27 mouse cellular contexts compared by ENCODE assay signal in genomic region chr9:40166446-40166845, GRCm38 (mm10). TPM values are rescaled to one million over a fixed set of nuclear protein-coding genes. Genes with fewer than 3 reads are reported as not detected.
DNase-seq lines count a peak whose midpoint lies in the region; ATAC-seq lines count a peak whose summit lies in the region.
"Had no signal": no experiment of that assay in that cellular context is flagged by ENCODE, and none has a peak within 500 bp of the region (broad histone marks: within the 10 kb centered on the region; RNA-seq: fewer than 3 reads in every experiment).

No protein-coding gene starts in this region.

- H3K4me2 ChIP-seq in liver, embryonic 11.5 days, result no peak overlapping the region
- H3K4me2 ChIP-seq: embryonic facial prominence, embryonic 15.5 days; midbrain, embryonic 11.5 days had no signal

- WGBS in liver, embryonic 11.5 days, result 82% methylated on average over 1 of the region's 1 CpGs

- H3K9me3 ChIP-seq in liver, embryonic 11.5 days (ENCODE audit: control insufficient read depth, low read length), result no peaks in the 10 kb centered on the region
- H3K9me3 ChIP-seq: embryonic facial prominence, embryonic 15.5 days; forebrain, embryonic 10.5 days; heart, embryonic 10.5 days had no signal

- peak; percentile 17 to 44 for DNase-seq in cerebellum, postnatal 14 days
- no peak for DNase-seq in cerebellum, postnatal 25 days
- peak; percentile 36 to 41 for DNase-seq in heart, postnatal 10 days
- no peak for DNase-seq in heart, adult 11 months
- DNase-seq in lung, postnatal 10 days, result peak; percentile 14
- DNase-seq in lung, adult 18-20 months, result no peak
- no peak for DNase-seq in ovary, adult 18-20 months (ENCODE audit: low spot score)
- no peak for DNase-seq in liver, embryonic 11.5 days (ENCODE audit: low spot score)
- DNase-seq: adrenal gland, adult 8-10 months; kidney, adult 9 months; kidney, postnatal 36 days; right cerebral cortex, postnatal 25 days; thymus, postnatal 25 days had no signal

- no peaks in the 10 kb centered on the region for H3K27me3 ChIP-seq in liver, embryonic 11.5 days (replicated peaks; ENCODE audit: control insufficient read depth, insufficient read depth, low read length)
- H3K27me3 ChIP-seq: CH12.LX; embryonic facial prominence, embryonic 15.5 days had no signal

- no peak overlapping the region for H3K4me3 ChIP-seq in liver, embryonic 11.5 days (ENCODE audit: low read depth, low read length)
- H3K4me3 ChIP-seq: embryonic facial prominence, embryonic 15.5 days; forebrain, embryonic 10.5 days; heart, embryonic 10.5 days had no signal

- H3K27ac ChIP-seq in liver, embryonic 11.5 days (ENCODE audit: low read depth, low read length), result no peak overlapping the region
- H3K27ac ChIP-seq: embryonic facial prominence, embryonic 15.5 days; forebrain, embryonic 10.5 days; heart, embryonic 10.5 days; stomach, postnatal 0 days had no signal

- H3K36me3 ChIP-seq in liver, embryonic 11.5 days (ENCODE audit: control insufficient read depth, insufficient read depth, low read length), result no peaks in the 10 kb centered on the region
- H3K36me3 ChIP-seq: embryonic facial prominence, embryonic 15.5 days; forebrain, embryonic 10.5 days; heart, embryonic 10.5 days had no signal

- no peaks in the 10 kb centered on the region for H3K4me1 ChIP-seq in liver, embryonic 11.5 days (replicated peaks; ENCODE audit: control insufficient read depth, insufficient read depth, low read length)
- H3K4me1 ChIP-seq: embryonic facial prominence, embryonic 15.5 days; forebrain, embryonic 10.5 days; heart, embryonic 10.5 days had no signal

- no peak for ATAC-seq in liver, embryonic 11.5 days (replicated peaks; ENCODE audit: low FRiP score)

- intact Hi-C loops in heart, postnatal 10 days (cut with DNase I), result no loop called here

- no peak overlapping the region for H3K9ac ChIP-seq in liver, embryonic 11.5 days (ENCODE audit: low read depth, low read length)
- H3K9ac ChIP-seq: embryonic facial prominence, embryonic 15.5 days had no signal

RNA-seq across cellular contexts. Expression of gene Olfr986, which starts 14.3 kb away (rescaled TPM):
- under 1 TPM in 1 of 2 experiments, not detected in 1; 0.07 TPM for total RNA-seq in heart, postnatal 10 days (2021)
- 0.06 TPM in 1 of 2 replicates, not detected in the other for polyA plus RNA-seq in liver, embryonic 11.5 days (2014; fragmentation: Nextera tagmentation; extraction: Ambion mirVana)
- total RNA-seq: layer of hippocampus, postnatal 10 days had no signal
- polyA plus RNA-seq: cerebellum, adult 2 months; embryonic facial prominence, embryonic 15.5 days; forebrain, embryonic 10.5 days; heart, embryonic 10.5 days; hindbrain, embryonic 11.5 days; intestine, embryonic 14.5 days; liver, adult 2 months; lung, embryonic 16.5 days; midbrain, embryonic 11.5 days; neural tube, embryonic 14.5 days; stomach, postnatal 0 days had no signal

RNA-seq across cellular contexts. Expression of gene Tmem225, which starts 18.5 kb away (rescaled TPM):
- not detected for total RNA-seq in heart, postnatal 10 days (2021)
- polyA plus RNA-seq in liver, embryonic 11.5 days (2014; fragmentation: Nextera tagmentation; extraction: Ambion mirVana), result not detected in 2 replicates
- total RNA-seq: adrenal gland, adult 8-10 months; CH12.LX; layer of hippocampus, postnatal 10 days; left cerebral cortex, postnatal 14 days; liver, adult 2 months had no signal
- polyA plus RNA-seq: cerebellum, adult 2 months; embryonic facial prominence, embryonic 15.5 days; forebrain, embryonic 10.5 days; heart, embryonic 10.5 days; hindbrain, embryonic 11.5 days; intestine, embryonic 14.5 days; liver, adult 2 months; lung, embryonic 16.5 days; midbrain, embryonic 11.5 days; neural tube, embryonic 14.5 days; stomach, postnatal 0 days had no signal

RNA-seq across cellular contexts. Expression of gene Zfp202, which starts 25.7 kb away (rescaled TPM):
- total RNA-seq in heart, postnatal 10 days (2021), result 1 to 10 TPM; 2.9 to 3.3 TPM
- polyA plus RNA-seq in liver, embryonic 11.5 days (2014; fragmentation: Nextera tagmentation; extraction: Ambion mirVana), result 3.4 and 4.4 TPM in 2 replicates

RNA-seq across cellular contexts. Expression of gene Olfr985, which starts 36.5 kb away (rescaled TPM):
- not detected for total RNA-seq in heart, postnatal 10 days (2021)
- polyA plus RNA-seq in liver, embryonic 11.5 days (2014; fragmentation: Nextera tagmentation; extraction: Ambion mirVana), result not detected in 2 replicates
- total RNA-seq: CH12.LX; layer of hippocampus, postnatal 10 days; left cerebral cortex, postnatal 14 days; liver, adult 2 months had no signal
- polyA plus RNA-seq: cerebellum, adult 2 months; embryonic facial prominence, embryonic 15.5 days; forebrain, embryonic 10.5 days; heart, embryonic 10.5 days; hindbrain, embryonic 11.5 days; intestine, embryonic 14.5 days; liver, adult 2 months; lung, embryonic 16.5 days; midbrain, embryonic 11.5 days; neural tube, embryonic 14.5 days; stomach, postnatal 0 days had no signal

RNA-seq across cellular contexts. Expression of gene Olfr984, which starts 52.4 kb away (rescaled TPM):
- total RNA-seq in heart, postnatal 10 days (2021), result not detected
- polyA plus RNA-seq in liver, embryonic 11.5 days (2014; fragmentation: Nextera tagmentation; extraction: Ambion mirVana), result not detected in 2 replicates
- total RNA-seq: adrenal gland, adult 8-10 months; CH12.LX; liver, adult 2 months had no signal
- polyA plus RNA-seq: cerebellum, adult 2 months; embryonic facial prominence, embryonic 15.5 days; forebrain, embryonic 10.5 days; heart, embryonic 10.5 days; hindbrain, embryonic 11.5 days; intestine, embryonic 14.5 days; liver, adult 2 months; lung, embryonic 16.5 days; midbrain, embryonic 11.5 days; neural tube, embryonic 14.5 days; stomach, postnatal 0 days had no signal

Comparison
In these comparisons a context has a peak if more than half of its experiments do, and no peak if none do; other contexts are left out.
1. DNase-seq: peak in cerebellum, postnatal 14 days (2 of 2), heart, postnatal 10 days (2 of 2) and lung, postnatal 10 days (single experiment); none in cerebellum, postnatal 25 days (0 of 2), heart, adult 11 months (single experiment), lung, adult 18-20 months (0 of 2), ovary, adult 18-20 months (single experiment) and liver, embryonic 11.5 days (single experiment).